Mouse (Mus musculus): ENCODE results near the gene Rbms2.
"Not testable (repeated sequence)": the region's sequence is repeated elsewhere in the genome, so short reads cannot be mapped to it uniquely, and the experiment has no call there.

Gene Rbms2

GRCm38 (mm10) chr10:128091564-128092505 is 88.3 kb downstream of the Rbms2 start, which contains the start of gene Baz2a:
Baz2a (plus strand) TSS chr10:128091577.
- no peak for DNase-seq (ENCODE audit: low spot score)

GRCm38 (mm10) chr10:128090651-128091563 is 89.2 kb downstream of the Rbms2 start:
- peak; percentile 95 for DNase-seq (ENCODE audit: low spot score)

- no peak for DNase-seq (ENCODE audit: low spot score)
These were observed 90.3 kb downstream of the Rbms2 start for GRCm38 (mm10) chr10:128089842-128090241.

DNA sequence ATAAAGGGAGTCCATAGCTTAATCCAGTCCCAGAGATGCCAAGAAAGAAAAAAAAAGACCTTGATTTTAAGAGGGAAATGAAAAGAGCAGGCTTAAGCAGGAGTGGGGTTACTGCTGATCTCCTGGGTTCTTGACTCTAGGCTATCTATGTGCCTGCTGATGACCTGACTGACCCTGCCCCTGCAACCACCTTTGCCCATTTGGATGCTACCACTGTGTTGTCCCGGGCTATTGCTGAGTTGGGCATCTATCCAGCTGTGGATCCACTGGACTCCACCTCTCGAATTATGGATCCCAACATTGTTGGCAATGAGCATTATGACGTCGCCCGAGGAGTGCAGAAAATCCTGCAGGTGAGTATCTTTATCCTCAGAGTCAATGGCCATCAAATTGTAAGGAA is 91.9 kb downstream of the Rbms2 start:
- DNase-seq (ENCODE audit: low spot score): no peak

GRCm38 (mm10) chr10:128087216-128087615 is 92.9 kb downstream of the Rbms2 start:
- DNase-seq (ENCODE audit: low spot score): not testable (repeated sequence)

DNA sequence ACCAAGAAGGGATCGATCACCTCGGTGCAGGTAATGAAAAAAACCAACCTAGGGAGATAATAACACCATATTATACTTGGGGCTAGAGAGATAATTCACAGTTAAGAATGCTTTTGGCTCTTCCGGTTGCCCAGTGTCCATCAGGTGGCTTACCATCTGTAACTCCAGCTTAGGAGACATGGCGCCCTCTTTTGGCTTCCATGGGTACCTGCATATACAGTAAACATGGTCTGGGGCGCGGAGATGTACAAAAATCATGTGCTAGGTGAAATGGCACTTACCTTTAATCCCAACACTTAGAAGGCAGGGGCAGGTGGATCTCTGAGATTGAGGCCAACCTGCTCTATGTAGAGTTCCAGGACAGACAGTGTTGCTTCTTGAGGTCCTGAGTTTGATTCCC is 93.7 kb downstream of the Rbms2 start:
- peak; percentile 67 for DNase-seq (ENCODE audit: low spot score)

DNA sequence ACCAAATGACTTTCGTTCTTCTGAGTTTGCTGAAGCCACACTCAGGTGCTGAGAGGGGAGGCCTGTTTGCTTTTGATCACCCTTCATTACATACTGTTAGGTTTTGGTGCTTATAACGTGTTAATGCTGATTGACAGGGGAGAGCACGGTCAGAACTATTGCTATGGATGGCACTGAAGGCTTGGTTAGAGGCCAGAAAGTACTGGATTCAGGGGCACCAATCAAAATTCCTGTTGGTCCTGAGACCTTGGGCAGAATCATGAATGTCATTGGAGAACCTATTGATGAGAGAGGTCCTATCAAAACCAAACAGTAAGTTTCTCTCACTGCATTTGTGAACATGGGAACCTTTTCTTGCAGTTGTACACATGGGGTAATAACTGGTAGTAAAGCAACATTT is 95.9 kb downstream of the Rbms2 start:
- no peak for DNase-seq (ENCODE audit: low spot score)

- no peak for DNase-seq (ENCODE audit: low spot score)
These were observed 96.4 kb downstream of the Rbms2 start for GRCm38 (mm10) chr10:128083688-128084087.

DNA sequence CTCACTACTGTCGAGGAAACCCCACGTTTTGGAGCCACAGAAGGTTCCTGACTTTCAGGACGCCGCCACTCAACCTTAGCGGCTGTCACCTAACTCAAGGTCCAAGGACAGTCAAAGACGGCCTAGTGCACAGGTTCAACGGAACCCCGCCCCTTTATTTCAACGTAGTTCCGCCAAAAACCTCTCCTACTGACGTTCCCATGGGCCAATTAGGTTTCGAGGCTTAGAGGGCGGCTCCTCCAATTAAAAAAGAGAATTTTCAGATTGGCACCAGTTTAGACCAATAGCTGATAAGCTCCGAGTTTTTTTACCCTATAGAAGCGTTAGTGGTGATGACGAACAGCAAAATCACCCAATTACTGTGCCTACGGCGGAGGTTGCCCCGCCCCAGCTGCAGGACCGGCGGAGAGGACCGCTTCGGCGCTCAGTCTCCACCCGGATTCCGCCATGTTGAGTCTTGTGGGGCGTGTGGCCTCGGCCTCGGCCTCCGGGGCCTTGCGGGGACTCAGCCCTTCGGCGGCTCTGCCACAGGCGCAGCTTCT is 97.1 kb downstream of the Rbms2 start, which contains the start of gene Atp5b:
Gene Atp5b (plus strand): TSS at position 394 of the 542 bp plus-strand sequence.
- peak; percentile 97 for DNase-seq (ENCODE audit: low spot score)

DNA sequence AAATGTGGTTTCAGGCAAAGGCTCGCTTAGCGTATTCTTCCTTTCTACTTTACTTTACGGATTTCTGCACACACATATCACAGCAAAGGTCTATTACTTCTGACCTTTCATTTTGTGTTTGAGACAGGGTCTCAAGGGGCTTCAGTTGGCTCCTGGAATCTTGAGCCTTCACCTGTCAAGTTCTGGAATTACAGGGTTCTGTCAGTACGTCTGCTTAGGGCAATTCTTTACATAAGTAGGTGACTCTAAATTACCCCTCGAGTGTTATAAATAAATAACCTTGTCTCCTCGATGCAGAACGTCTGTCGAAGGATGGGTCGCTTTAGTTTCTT is 97.7 kb downstream of the Rbms2 start:
- no peak for DNase-seq (ENCODE audit: low spot score)

GRCm38 (mm10) chr10:128081807-128082476 is 98.2 kb downstream of the Rbms2 start:
- DNase-seq (ENCODE audit: low spot score): no peak

Measured in embryo, embryonic 10 days (tissue).